Mouse (Mus musculus) adrenal gland, adult (tissue): ENCODE measurements at regions not wholly inside any gene's neighbourhood (a gene's known extent, or its start where the extent isn't known, plus 50 kb on each side); places are given as distances from the start of the nearest gene placed in this dataset.

ENCODE experiments used
- DNase-seq, 2 experiments: peaks; one replicate each; pipeline ENCODE4 v3.0.0; 2022 to 2023; ENCODE audit warnings: low spot score in 1 of 2; ENCODE audit not compliant: inconsistent age in 2 of 2

DNA sequence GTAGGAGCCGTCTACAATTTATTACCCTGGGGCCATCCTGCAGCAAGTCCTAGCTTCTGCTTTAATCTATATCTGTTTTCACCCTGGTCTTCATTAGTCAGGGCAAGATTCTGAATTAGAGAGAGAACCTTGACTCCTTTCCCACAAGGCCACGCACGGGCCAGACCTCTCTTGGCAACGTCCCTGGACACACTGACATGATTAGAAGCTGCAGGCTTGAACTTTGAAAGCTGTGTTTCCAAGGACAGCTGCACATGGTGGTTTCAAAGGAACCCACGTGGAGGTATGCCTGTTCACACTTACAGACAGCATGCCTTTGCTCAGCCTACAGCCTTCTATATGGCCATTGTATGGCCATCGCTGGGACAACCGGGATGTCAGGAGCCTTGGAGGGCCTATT lies 509.9 kb upstream of the Mki67 start:
- peak; percentile 78 to 92 for DNase-seq

GRCm38 (mm10) chr7:136228331-136228730 lies 512.2 kb upstream of the Mki67 start:
- DNase-seq, result no peak

GRCm38 (mm10) chr7:136229592-136229991 lies 513.4 kb upstream of the Mki67 start:
- no peak for DNase-seq

- DNase-seq, result no peak
Observed at GRCm38 (mm10) chr7:136232177-136232576, 516.0 kb upstream of the Mki67 start.

DNA sequence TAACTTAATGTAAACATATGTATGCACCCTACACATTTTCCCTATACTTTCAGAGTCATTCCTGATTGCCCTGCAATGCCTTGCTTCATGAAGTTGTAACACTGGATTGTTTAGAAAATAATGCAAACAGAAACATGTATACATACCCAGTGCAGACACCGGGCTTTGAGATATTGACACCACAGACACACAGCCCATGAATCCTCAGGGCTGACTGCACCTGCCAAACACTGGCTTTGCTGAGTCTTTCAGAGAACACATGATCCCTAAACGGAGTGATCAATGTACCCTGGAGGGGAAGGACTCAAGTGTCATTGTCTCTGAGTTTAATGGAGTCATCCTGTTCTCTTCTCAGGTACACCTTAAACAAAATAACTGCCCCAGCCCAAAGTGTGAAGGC lies 519.4 kb upstream of the Mki67 start:
- no peak for DNase-seq

DNA sequence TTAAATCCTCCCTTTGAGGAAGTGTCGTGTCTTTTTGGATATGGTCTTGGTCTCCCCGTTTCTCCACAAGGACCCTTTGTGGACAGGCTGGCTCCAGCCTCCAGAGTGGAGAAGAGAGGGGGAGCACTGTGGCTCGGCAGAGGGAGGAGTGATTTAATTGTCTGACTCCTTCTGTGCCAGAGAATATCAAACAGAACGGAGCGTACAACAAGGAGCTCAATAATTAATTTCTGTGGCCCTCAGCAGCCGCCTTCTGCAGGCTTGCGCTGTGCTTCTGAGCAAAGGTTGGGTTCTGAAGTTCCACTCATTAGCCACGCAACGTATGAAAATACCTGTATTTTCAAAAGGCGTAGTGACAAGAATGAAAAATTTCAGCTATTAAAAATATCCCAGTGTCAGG lies 520.2 kb upstream of the Mki67 start:
- no peak for DNase-seq

DNA sequence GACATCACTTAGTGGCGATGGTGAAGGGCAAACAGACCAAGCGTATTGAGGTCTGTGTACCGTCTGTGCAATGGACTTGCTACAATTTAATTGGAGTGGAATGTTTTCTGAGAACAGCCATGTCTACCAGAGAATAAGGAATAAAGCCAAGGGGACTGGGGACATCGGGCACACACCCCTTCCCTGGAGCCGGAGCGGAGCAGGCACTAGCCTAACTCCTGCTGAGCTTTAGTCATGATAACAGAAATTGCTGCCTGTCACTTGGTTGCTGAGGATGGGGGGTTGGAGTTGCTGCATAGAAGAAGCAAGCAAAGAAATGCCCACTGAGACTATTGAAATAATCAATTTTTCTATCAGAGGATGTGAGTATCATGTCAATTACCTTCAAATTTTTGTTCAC lies 549.5 kb upstream of the Mki67 start:
- DNase-seq, result no peak

- no peak for DNase-seq
Observed at GRCm38 (mm10) chr7:136267716-136268489, 551.7 kb upstream of the Mki67 start.

DNA sequence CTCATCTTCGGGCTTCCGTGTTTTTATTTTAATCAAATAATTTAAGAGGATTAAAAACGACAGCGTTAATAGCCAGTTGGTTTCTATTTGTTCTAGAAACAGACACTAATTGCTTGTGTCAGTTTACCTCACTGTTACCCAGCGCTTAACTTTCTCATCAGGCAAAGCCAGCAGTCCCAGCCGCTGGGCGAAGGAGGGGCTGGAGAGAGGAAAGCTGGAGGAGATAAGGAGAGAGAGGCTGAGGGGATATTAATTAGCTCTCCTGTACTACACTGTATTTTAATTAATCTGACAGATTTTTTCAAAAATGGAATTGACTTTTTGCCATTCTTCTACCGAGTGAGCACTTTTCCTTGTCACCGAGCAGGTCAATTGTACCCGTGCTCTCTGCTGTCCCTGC lies 559.5 kb upstream of the Mki67 start:
- no peak for DNase-seq

DNA sequence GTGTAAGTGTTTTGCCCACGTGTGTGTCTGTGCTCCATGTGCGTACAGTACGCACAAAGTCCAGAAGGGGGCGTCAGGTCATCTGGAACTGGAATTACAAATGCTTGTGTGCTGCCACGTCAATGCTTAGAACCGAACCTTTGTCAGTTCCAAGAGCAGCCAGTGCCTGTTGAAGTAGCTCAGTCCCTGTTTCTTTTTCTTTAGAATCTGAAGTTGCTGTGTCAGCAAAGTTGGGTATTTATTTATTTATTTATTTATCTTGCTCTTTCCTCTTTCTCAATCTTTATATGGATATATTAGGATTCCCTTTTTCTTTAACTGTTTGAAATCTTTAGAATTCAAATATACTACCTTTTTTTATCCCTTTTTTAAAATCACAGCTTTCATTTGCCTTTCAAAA lies 567.6 kb upstream of the Mki67 start:
- DNase-seq, result no peak

DNA sequence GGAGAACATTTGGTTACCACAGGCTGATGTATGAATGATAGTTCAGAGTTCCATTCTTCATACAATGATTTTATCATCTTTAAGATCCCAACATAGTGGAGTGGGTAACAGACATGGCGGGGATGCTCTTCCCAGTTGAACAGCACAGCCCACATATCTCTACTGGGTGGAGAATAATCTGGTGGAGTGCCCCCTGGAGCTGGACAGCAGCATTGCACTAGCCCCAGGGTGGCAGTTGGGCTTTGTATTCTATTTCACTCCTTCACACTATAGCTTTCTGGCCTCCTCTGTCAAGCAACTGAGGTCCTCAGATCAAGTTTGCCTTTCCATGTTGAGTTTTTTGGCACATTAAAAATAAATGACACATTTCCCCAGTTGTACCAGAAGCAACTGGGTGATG lies 569.4 kb upstream of the Mki67 start:
- DNase-seq, result no peak

GRCm38 (mm10) chr7:136293536-136294145 lies 577.5 kb upstream of the Mki67 start:
- peak; percentile 67 to 87 for DNase-seq

- peak in 1 of 2 experiments; percentile 32 for DNase-seq
Observed at GRCm38 (mm10) chr7:136294445-136294844, 578.3 kb upstream of the Mki67 start.

DNA sequence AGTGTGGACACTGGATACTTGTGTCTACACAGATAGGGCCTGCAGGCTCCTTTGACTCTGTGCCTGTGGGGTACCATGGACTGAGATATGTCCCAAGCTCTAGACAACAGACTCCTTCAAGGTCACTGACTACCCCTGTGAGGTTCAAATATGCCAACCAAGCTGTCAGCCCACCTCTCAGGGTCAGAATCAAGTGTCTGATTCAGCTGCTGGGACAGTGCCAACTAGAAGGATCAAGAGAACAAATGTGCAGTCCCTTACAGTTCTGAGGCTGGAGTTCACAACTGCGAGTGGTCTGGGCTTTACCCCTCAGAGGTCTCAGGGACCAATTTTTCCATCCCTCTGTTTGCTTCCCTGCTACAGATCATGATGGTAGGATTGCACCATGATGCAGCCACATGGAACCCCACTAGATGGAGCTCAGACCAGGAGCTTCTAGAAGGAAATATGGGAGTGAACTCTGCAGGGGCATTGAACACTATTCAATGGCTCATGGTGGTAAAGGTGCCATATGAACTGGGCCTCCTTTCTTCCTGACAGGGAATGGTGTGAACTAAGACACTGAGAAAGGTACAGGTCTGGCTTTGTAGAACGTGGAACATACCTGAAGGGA lies 581.8 kb upstream of the Mki67 start:
- peak; percentile 46 to 75 for DNase-seq

DNA sequence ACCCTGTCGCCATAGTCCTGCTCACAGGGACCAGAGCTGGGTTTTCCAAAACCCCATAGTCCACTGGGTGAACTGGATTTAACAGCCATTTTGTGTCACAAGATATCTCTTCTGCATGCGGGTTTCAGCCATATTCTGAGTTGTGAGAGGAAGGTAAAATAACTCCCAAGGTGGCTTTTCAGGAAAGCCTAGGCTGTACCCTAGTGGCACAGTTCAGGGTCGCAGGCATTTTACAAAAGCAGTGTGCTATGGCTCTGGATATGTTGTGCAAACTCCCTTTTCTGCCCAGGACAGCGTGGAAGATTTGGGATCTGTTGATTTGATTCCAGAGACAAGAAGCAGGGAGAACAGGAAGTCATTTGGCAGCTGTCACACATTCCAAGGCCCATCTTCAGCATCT lies 588.3 kb upstream of the Mgmt start:
- DNase-seq, result no peak

GRCm38 (mm10) chr7:136308765-136309164 lies 585.6 kb upstream of the Mgmt start:
- DNase-seq, result no peak

DNA sequence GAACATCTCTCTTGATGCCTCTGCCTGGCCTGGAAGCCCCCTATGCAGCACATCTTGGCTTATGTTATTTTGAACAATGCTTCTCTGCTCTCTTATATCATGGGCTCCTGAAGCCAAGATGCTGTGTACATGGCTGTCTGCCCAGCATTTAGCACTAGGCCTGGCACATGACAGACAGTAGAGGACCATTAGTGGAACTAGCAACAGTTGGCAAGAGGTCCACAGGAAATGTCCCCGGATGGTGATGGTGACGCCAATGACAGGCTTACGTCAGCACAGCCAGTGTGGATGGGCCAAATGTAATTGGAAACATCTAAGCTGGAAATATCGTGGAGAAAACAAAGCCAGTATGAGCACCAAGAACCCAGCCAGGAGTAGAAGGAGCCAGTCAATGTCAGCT lies 567.1 kb upstream of the Mgmt start:
- no peak for DNase-seq

GRCm38 (mm10) chr7:136330431-136330830 lies 564.0 kb upstream of the Mgmt start:
- no peak for DNase-seq

- DNase-seq, result no peak
Observed at GRCm38 (mm10) chr7:136332805-136333204, 561.6 kb upstream of the Mgmt start.

DNA sequence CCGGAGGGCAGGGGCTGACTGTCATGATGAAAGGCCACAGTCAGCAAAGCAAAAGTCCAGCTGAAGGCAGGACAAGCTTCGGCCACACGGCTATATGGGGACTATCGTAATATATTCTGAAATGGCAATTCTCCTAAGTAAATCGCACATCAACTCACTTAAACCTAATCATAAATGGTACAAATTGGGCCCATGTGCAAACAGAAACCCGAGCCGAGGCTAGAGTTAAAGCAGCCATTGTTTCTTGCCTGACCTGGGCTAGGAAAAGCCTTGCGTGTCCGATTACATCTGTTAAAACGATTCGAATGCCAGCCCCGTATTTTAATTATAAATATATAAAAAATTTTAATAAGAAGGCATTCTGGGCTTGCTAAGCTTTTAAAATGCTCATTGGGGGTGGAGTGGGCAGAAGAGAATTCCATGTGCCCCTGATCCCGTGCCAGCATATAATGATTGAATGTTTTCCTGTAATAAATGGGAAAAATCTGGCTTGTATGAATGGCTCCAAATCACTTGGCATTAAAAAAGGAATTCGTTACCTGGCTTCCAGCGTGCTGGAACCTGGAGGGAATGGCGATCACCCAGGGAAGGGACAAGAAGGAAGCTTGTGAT lies 552.7 kb upstream of the Mgmt start:
- no peak for DNase-seq

DNA sequence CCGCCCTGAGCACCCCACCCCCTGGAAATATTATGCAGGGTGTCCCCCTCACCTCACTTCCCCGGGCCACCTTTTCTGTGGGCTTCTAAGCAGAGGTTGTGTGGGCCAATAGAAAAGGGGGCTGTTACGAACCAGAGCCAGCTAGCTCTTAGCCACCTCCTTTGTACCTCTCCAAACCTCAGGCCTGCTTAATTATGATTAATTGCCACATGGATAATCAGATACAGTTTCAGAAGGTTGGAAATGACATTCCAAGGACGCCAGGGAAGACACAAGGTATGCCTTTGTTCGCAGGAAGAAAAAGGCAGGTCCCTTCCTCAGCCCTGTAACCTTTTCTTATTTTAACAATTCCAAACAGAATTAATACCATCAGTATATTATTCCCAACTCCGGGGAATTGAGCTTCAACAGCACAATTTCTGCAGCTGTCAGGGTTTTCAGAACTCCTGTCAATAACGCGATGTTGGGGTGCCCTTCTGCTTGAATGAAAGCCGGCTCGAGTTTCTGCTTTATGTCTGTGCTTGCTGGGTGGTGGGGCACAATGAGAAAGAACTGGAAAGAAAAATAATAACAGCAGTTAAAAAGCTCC lies 552.1 kb upstream of the Mgmt start:
- DNase-seq, result no peak

- DNase-seq, result peak in 1 of 2 experiments; percentile 23
Observed at GRCm38 (mm10) chr7:136342822-136343221, 551.6 kb upstream of the Mgmt start.
